Mouse (Mus musculus): ENCODE measurements around the gene Rpgrip1l.

DNA sequence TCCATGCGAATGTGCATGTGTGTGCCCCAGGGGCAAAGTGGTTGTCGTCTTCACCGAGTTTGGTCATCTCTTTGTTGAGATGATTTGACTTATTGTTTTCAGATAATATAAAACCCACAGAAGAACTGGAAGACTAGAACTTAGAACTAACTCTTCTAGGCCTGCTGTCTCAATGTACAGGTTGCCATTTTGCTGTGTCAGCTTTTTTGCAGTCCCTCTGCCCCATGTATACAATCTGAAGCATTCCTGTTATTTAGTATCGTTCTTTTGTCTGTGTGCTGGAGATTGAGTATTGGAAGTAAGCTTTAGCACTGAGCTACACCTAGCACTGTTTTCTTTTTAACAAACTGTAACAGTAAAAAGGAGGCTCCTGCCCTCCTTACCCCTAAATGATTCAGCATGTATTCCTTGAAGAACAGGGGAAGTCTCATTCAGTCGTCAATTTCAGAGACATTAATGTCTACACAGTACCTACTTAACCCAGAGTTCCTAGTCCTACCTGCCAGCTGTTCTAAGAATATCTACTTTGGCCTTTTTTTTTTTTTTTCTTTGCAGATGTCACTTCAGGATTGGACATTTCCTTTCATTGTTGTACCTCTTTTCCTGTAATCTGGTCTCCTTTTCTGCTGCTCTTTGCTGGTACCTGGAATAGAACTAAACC lies 4.6 kb upstream of the Rpgrip1l start:
- TF ChIP-seq CTCF (IDR thresholded peaks at IDR 0.05; ENCODE audit: low read depth) (no peak), EP300 (IDR thresholded peaks at IDR 0.05; ENCODE audit: low read depth) (no peak)
